Mouse (Mus musculus) ES-E14 (cell line): Measurements from ENCODE around the gene Psmb7.

Experiments used
- CHD2 ChIP-seq: IDR thresholded peaks from 2 replicates; pipeline ENCODE4 v1.6.1; 2014; ENCODE audit warnings: mild to moderate bottlenecking, low read depth, low read length, inconsistent platforms
- HCFC1 ChIP-seq: IDR thresholded peaks from 2 replicates; pipeline ENCODE4 v1.6.1; 2012; ENCODE audit warnings: low read length, inconsistent platforms, borderline replicate concordance; ENCODE audit not compliant: insufficient read depth
- MAFK ChIP-seq: IDR thresholded peaks from 2 replicates; pipeline ENCODE4 v1.6.1; 2014; ENCODE audit warnings: mild to moderate bottlenecking, low read depth, low read length, inconsistent platforms; ENCODE audit not compliant: insufficient read depth
- ZNF384 ChIP-seq: IDR thresholded peaks from 2 replicates; pipeline ENCODE4 v1.6.1; 2012; ENCODE audit warnings: low read depth, low read length, inconsistent platforms

- TF ChIP-seq CHD2 (no peak), HCFC1 (no peak), ZNF384 (no peak), MAFK (no peak)
Observed at GRCm38 (mm10) chr2:38682209-38682608, 38.3 kb upstream of the Psmb7 start.
